Mouse (Mus musculus): ENCODE data around the gene Manba.

DNA sequence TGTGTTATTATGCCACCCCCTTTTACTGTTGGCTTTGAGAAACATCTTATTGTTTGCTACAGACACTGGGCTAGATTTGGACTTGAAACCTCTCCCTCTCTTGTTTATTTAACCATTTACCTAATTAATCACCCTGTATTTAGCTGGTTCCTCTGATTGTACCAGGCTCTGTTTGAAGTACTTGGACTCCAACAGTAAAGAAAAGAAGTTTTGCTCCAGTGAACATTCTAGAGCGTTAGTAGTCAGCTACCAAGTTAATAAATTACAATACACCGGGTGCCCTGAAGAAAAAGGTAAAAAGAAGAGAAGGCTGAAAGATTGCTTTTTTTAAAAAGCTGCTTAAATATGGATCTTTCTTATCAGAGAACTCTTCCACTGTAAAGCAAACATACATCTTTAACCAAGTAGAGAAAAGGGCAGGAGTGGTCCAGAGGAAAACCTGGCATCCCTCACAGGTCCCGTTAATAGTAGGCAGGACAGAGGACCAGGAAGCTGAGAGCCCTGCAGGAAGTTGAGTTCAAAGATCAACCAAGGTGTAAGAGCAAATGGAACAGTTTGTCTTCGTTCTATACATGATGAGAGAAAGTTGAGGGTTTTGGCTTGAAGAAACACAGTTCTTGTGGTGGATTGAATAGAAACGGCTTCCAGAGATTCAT, 4.6 kb downstream of the Manba start:
- TF ChIP-seq CTCF (IDR thresholded peaks at IDR 0.05; ENCODE audit: low read depth, low read length): no peak
- TF ChIP-seq TAL1 (conservative IDR thresholded peaks at IDR 0.05; ENCODE audit: low read depth, low read length): no peak
- TF ChIP-seq GATA1 (IDR thresholded peaks at IDR 0.05; ENCODE audit: borderline replicate concordance, low read length): no peak
